Mouse (Mus musculus) liver, adult 2 months (tissue): ENCODE results near the gene Slc7a11. TPM values are rescaled to one million over a fixed set of nuclear protein-coding genes. Genes with fewer than 3 reads are reported as not detected.

Experiments used
- DNase-seq: peaks from one replicate; pipeline ENCODE4 v3.0.0-alpha.2; 2011; ENCODE audit warnings: low read depth, low spot score; ENCODE audit errors: extremely low read depth
- H3K27ac ChIP-seq: fragments of 200-500 bp; replicated peaks from 2 replicates; pipeline ENCODE4 v1.5.1; 2012; ENCODE audit warnings: low read depth, mild to moderate bottlenecking, control low read depth, inconsistent platforms, low read length; ENCODE audit not compliant: insufficient read depth
- H3K27me3 ChIP-seq: fragments of 200-500 bp; 2 replicates; pipeline ENCODE4 v1.6.1; 2012; ENCODE audit warnings: mild to moderate bottlenecking, moderate library complexity, low read length, inconsistent platforms; ENCODE audit not compliant: control insufficient read depth, insufficient read depth
- H3K36me3 ChIP-seq: fragments of 200-500 bp; 2 replicates; pipeline ENCODE4 v1.6.1; 2012; ENCODE audit warnings: low read length, inconsistent platforms; ENCODE audit not compliant: control insufficient read depth, insufficient read depth
- H3K4me1 ChIP-seq: fragments of 200-500 bp; 2 replicates; pipeline ENCODE4 v1.6.1; 2011; ENCODE audit warnings: low read length; ENCODE audit not compliant: control insufficient read depth, insufficient read depth
- H3K4me3 ChIP-seq: fragments of 200-500 bp; 2 replicates; pipeline ENCODE4 v1.5.1; 2011; ENCODE audit warnings: low read depth, mild to moderate bottlenecking, control low read depth, low read length, moderate library complexity; ENCODE audit not compliant: insufficient read depth
- H3K79me2 ChIP-seq: fragments of 200-500 bp; 2 replicates; pipeline ENCODE4 v1.6.1; 2012; ENCODE audit warnings: inconsistent platforms, mild to moderate bottlenecking, low read length, moderate library complexity; ENCODE audit not compliant: control insufficient read depth, insufficient read depth
- H3K9ac ChIP-seq: fragments of 200-500 bp; 2 replicates; pipeline ENCODE4 v1.6.1; 2012; ENCODE audit warnings: low read depth, mild to moderate bottlenecking, control low read depth, inconsistent platforms, low read length
- CTCF ChIP-seq: fragments of 200-500 bp; IDR thresholded peaks from 2 replicates; pipeline ENCODE4 v1.5.1; 2011; ENCODE audit warnings: low read depth, low read length, control low read depth
- POLR2A ChIP-seq: fragments of 200-500 bp; IDR thresholded peaks from 2 replicates; pipeline ENCODE4 v1.6.1; 2011; ENCODE audit warnings: low read length, control low read depth; ENCODE audit not compliant: insufficient read depth; ENCODE audit errors: extremely low read depth
- WGBS: fragments of 180-500 bp; shearing (Covaris S2); methylation state at CpG from one replicate; pipeline ENCODE4 v1.1.7; 2018; 5-methylcytosine and 5-hydroxymethylcytosine counted together
- polyA plus RNA-seq: library from polyadenylated mRNA; depleted of rRNA; stranded (reverse); fragments of >200 nt; gene quantifications from 2 replicates; pipeline ENCODE4 v1.2.3, GENCODE M21; 2012
- total RNA-seq: library from RNA; depleted of rRNA; stranded (reverse); fragments of >200 nt; gene quantifications from 2 replicates; pipeline ENCODE4 v1.2.3, GENCODE M21; 2014

Gene Slc7a11
- total and polyA plus RNA-seq, 2 experiments, result under 0.01 TPM; not detected in 1

GRCm38 (mm10) chr3:50012012-50012411, 431.4 kb downstream of the Slc7a11 start:
- WGBS, result 55% methylated on average over 3 of the region's 3 CpGs

GRCm38 (mm10) chr3:50003970-50004683, 439.3 kb downstream of the Slc7a11 start:
- H3K79me2 ChIP-seq, result no peaks in the 10 kb centered on the region
- H3K27ac ChIP-seq, result no peak overlapping the region
- no peak for TF ChIP-seq CTCF
- no peak for TF ChIP-seq POLR2A
- 60% methylated on average over 5 of the region's 5 CpGs for WGBS
- peak; percentile 8 for DNase-seq
- H3K9ac ChIP-seq, result no peak overlapping the region
- H3K36me3 ChIP-seq, result no peaks in the 10 kb centered on the region
- no peak overlapping the region for H3K4me3 ChIP-seq
- no peaks in the 10 kb centered on the region for H3K27me3 ChIP-seq
- H3K4me1 ChIP-seq, result no peaks in the 10 kb centered on the region

More at GRCm38 (mm10) chr3:50012012-50012411, 431.4 kb downstream of the Slc7a11 start:
- no peak for DNase-seq
- H3K27ac ChIP-seq, result no peak overlapping the region
- no peaks in the 10 kb centered on the region for H3K36me3 ChIP-seq
- no peak overlapping the region for H3K4me3 ChIP-seq
- H3K4me1 ChIP-seq, result no peaks in the 10 kb centered on the region
- H3K9ac ChIP-seq, result no peak overlapping the region
- no peaks in the 10 kb centered on the region for H3K27me3 ChIP-seq
- TF ChIP-seq POLR2A, result no peak
- TF ChIP-seq CTCF, result no peak
- H3K79me2 ChIP-seq, result no peaks in the 10 kb centered on the region

GRCm38 (mm10) chr3:50002067-50002466, 441.3 kb downstream of the Slc7a11 start:
- no peak for TF ChIP-seq POLR2A
- TF ChIP-seq CTCF, result no peak
- Histone ChIP-seq H3K9ac (no peak overlapping the region), H3K79me2 (no peaks in the 10 kb centered on the region), H3K4me3 (no peak overlapping the region), H3K27me3 (no peaks in the 10 kb centered on the region), H3K27ac (no peak overlapping the region), H3K36me3 (no peaks in the 10 kb centered on the region), H3K4me1 (no peaks in the 10 kb centered on the region)
- no peak for DNase-seq

DNA sequence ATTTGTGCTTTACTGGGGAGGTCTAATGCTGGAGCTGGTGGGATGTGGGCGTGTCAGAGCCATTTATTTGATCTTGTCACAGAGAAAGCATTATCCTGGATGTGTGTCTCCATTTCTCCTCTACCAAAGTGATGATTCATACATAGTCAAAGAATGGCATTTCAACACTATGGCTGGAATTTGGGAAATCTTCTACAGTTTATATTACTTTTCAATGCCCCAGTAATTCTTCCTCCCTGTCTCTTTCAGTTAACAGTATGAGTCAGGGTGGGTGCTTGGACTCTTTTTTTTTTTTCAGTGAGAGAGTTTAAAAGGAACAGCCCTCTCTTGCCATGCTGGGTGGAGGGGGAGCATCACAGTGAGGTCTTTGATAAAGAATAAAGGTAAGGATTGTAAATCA, 441.8 kb downstream of the Slc7a11 start:
- Histone ChIP-seq H3K4me3 (no peak overlapping the region), H3K79me2 (no peaks in the 10 kb centered on the region), H3K4me1 (no peaks in the 10 kb centered on the region), H3K27ac (no peak overlapping the region), H3K9ac (no peak overlapping the region), H3K36me3 (no peaks in the 10 kb centered on the region), H3K27me3 (no peaks in the 10 kb centered on the region)
- DNase-seq, result no peak
- WGBS, result 46% methylated on average over 1 of the region's 1 CpGs
- TF ChIP-seq POLR2A (no peak), CTCF (no peak)

DNA sequence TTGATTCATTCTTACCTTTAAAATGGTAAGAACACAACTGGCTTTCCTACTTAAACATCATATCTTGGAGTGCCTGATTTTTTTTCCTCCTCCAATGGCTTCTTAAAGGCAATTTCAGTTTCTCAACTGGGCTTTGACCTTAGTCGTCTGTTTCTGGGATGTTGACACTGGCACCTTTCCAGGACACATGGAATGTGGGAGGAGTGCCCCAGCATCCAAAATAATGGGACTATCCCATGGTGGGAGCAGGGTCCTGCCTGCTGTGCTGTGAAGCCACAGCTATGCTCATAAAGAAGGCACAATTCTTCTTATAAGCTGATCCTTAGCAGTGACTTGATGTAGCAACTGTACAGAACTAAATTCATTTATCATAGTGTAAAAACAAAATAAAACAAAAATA, 450.5 kb downstream of the Slc7a11 start:
- Histone ChIP-seq H3K36me3 (no peaks in the 10 kb centered on the region), H3K27ac (no peak overlapping the region), H3K9ac (no peak overlapping the region), H3K4me3 (no peak overlapping the region), H3K4me1 (no peaks in the 10 kb centered on the region), H3K79me2 (no peaks in the 10 kb centered on the region), H3K27me3 (no peaks in the 10 kb centered on the region)
- WGBS, result 14% methylated on average over 1 of the region's 1 CpGs
- TF ChIP-seq POLR2A (no peak), CTCF (no peak)
- DNase-seq, result peak; percentile 6

- no peak overlapping the region for H3K9ac ChIP-seq
- DNase-seq, result no peak
- no peaks in the 10 kb centered on the region for H3K36me3 ChIP-seq
- TF ChIP-seq POLR2A, result no peak
- TF ChIP-seq CTCF, result no peak
- H3K27ac ChIP-seq, result no peak overlapping the region
- H3K4me1 ChIP-seq, result no peaks in the 10 kb centered on the region
- 81% methylated on average over 2 of the region's 2 CpGs for WGBS
- no peaks in the 10 kb centered on the region for H3K27me3 ChIP-seq
- no peak overlapping the region for H3K4me3 ChIP-seq
- H3K79me2 ChIP-seq, result no peaks in the 10 kb centered on the region
Measured at GRCm38 (mm10) chr3:49987236-49987635, 456.2 kb downstream of the Slc7a11 start.
